Mouse (Mus musculus) embryo, embryonic 11.5 days (tissue): ENCODE measurements around the gene Map3k7.

Source experiments
- DNase-seq: peaks from one replicate; pipeline ENCODE4 v3.0.0-alpha.2; 2012; ENCODE audit warnings: low read depth, low spot score

Map3k7 gene

DNA sequence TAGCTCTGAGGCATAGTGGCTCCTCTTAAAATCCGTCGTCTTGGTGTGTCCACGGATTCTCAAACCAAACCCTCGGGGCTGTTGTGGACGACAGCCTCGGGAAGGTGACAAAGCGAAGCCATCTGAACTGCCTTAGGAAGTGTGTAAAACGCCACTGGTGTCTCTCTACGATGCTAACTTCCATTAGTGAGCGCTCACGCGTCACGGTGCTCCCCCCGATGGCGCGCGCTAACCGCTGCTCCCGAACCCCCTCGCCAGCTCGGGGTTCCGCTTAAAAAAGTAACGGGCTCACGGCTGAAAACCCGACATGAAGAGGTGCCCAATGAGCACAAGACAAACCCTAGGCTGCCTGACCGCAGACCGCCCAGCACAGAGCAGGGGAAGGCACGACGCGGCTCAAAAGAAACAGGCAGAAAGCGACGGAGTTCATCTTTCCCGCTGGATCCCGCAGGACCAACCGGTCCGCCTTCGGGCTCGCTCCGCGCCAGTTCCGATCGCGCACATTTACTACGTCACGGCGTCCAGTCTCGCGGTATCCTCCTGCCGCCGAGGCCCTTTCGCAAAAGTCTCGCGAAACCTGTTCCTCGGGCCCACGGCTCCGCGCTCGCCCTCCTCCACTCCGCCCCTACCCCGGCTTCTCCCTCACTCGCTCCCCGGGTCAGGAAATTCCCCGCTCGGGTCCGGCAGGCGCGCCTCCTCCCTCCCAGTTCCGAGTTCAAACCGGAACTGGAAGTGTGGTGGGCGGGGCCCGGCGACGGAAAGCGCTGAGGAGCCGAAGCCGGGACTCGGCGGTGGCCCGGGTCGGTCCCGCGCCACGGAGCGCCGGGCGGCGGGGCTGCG, at the start of gene Map3k7:
Map3k7 (plus strand) TSS at position 744 of the 840 bp plus-strand sequence.
- peak; percentile 90 for DNase-seq

DNA sequence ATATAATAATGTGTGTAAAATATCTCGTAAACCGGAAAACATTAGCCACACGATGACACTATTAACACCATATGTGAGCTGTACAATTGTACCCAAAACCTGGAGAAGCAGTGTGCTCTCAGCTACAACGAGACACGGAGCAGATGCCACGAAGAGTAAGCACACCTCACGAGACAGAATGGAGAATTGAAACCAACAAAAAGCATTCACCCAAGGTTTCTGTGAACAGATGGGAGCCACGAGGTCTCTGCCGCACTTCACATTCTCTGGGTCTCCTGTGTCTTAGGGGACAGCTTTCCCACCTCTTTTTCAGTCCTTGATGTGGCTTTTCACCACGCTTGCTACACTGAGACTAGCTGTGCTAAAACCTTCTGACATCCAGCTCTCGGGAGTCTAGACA, 48.8 kb upstream of the Map3k7 start:
- DNase-seq = no peak

DNA sequence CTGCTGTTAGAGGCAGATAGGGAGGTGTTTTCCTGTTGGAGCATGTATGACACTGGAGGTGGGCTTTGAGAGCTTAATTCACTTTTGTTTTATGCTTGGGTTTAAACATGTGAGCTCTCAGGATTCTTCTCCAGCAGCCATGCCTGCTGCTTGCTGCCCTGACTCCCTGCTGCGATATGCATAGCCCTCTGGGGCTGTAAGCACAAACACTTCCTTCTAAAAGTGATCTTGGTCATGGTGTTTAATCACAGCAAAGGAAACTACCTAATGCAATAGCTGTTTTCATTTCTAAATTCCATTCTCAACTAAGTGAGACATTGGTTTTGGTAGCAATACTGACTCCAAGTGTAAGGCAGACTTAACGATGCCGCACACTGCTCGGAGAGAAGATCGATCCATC, 45.2 kb upstream of the Map3k7 start:
- DNase-seq = no peak

DNA sequence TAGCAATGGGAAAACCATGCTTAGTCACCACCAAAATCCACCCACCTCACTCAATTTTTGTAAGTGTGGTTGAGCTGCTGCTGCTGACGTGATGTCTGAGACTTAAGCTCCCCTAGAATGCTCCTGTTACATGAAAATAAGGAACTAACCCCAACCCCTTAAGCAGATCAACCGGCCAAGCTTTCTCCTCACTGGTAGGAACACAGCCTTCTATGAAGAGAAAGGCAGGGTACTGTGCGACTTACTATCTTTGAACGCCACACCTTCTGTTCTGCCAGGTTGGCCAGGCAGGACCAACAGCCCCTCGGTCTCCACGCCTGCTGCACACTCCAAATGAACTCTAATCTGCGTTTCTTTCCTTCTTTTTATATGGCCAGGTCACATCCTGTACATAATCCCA, 41.7 kb upstream of the Map3k7 start:
- DNase-seq = no peak

DNA sequence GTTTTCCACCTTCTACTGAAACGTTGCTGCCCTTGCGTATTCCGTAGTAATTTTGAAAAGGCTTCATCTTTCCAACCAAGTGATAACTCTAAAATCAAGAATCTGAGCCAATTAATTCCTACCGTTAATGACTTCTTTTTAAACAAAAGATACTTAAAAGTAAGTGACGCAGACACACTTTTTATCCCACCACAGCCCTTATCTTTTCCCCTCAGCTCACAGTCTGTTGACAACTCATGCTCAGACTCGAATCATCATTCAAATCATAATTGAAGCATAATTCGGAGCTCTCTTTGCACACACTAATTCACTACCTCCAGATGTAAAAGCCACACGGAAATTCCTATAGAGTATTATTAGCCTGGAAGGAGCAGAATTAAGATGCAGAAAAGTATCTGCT, 40.5 kb upstream of the Map3k7 start:
- no peak for DNase-seq

DNA sequence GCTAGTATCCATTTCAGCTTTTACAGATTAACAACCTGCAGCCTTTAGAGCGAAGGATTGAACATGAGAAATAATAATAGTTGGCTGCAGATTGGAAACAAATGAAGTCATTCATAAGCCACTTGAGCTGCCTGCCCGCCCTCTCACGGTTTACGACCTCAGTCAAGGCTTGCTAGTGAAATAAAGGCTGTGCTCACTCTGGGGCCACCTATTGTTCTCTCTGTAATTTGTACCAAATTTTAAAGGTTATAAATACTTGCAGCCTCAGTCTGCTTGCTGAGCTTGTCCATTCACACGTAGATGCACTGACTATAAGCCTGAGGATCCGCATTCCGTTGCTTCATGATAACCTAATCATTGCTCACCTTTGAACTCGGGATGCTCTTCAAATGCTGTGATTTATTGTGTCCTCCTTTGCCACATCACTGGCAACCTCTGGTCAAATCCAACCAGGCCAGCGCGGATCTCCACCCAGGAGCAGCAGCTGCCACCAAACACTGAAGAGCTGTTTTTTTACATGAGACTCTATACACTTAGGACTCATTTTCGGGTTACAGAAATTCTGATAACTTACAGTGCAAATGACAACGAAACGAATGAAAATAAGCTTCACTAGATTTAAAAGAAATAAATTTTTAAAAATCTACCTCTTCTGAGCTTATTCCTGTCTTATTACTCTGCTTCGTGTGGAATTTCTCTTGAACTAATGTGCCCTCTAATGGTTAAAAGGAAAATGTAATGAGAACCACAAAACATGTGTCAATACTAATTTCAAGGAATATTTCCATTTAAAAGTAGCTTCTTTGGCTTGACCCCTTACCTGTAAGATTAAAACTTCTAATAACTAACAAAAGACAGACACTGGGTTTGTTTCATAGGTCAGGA, 39.4 kb upstream of the Map3k7 start:
- DNase-seq = no peak

DNA sequence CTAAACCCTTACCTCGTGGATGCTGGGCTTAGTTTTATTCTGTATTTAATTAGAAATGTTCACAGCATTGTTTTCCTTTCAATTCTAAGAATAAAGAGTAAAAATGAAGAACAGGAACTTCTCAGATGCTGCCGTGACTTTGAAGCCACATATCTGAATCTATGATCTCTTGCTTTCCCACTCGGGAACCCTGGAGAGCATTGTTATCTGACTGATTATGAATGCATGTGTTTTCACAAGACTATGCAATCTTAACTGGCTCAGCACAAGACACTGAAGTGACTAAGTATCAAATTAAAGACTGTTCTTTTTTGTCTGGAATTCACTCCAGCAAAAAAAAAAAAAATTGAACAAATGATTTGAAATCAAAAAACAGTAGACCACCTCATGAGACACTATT, 30.7 kb upstream of the Map3k7 start:
- no peak for DNase-seq

DNA sequence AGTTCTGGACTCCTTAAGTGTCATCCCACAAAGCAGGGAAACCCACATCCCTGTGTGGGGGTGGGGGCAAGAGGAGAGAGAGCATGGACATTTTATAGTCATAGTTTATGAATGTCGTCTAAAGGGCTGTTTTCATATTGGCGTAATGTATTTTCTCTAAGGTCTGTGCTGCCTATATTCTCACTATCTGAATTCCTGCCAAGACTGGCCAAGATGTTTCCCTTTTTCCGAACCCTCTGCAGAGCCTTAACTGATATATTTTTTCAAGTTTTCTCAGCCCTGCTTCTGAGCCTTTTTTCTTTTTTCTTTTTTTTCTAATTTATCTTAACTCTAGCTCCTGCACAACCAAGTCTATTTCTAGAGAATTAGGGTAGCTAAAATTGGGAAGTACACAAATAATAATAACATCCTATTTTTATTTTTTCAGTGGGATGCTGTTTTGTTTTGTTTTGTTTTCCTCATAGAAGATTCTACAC, 28.0 kb upstream of the Map3k7 start:
- no peak for DNase-seq

DNA sequence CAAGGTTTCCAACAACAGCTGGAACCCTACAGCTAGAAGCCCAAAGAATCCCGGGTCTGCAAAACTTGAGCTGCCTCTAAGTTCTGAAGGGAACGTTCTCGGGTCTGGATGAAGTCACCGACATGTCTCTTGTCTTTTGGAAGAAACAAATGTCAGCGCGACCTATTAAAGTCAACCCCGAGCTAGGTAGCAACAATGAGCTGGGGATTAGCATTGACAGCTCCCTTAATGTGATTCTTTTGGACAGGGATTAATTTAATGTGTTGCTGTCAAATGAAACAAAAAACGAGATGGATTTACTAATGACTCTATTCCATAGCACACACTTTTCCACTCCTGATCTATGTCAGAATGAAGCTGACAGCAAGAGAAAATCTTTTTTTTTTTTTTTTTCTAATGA, 27.5 kb upstream of the Map3k7 start:
- no peak for DNase-seq

DNA sequence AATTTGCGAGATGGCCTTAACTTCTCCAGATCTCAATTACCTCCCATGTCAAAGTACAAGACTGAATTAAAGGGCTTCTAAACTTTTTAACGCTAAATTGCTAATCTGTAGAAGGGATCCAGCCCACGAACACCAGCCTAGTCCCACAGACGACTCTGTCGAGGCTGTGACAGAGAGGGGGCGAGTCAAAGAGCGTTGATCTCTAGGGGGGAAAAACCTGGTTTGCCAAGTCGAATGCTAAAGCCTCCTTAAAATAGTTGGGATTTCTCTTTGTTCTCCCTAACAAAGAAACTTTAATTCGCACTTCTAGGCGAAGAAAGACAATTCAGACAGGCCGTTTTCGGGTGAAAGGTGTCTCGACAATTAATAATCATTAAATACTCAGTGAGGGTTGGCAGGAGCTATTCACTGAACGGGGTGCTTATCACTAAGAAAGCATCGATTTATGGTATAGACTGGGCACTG, 27.0 kb upstream of the Map3k7 start:
- no peak for DNase-seq

DNA sequence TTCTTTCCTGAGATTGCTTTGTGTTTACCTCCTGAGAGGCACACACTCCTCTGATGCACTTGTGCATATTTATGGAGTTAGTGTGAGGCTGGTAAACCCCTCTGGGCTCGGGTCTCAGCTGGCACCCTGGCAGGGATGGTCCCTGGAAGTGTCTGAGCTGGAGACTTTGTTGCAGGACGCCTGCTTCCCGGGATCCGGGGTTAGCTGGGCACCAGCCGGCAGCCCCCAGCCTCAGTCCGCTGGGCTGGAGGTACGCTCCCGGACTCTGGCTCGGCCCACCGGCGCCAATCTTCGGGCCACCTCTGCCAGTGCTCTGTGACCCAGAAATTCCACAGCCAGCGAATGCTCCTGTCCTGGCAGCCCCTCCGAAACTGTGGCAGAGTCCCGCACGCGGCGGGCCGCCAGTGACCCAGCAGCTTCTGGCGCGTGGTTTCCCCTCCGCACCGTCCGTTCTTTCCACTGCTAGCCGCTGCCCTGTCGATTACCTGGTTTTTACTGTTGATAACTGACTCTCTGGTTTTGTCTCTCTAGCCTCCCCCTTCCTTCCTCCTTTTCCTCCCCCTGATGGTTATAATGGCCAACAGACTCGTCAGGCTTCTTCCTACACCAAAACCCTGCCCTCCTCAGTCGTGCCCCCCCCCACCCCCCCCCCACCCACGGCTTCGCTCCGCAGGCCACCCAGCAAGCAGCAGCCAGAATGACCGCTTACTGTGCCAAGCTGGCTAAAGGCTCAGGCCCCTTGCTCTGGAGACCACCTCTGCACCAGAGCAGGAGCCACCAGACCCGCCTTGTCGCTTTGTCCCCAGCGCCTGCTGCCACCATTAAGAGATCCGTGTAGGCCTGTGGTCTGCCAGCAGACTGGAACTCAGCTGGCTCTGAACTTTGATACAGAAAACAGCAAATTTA, 26.3 kb upstream of the Map3k7 start:
- no peak for DNase-seq

DNA sequence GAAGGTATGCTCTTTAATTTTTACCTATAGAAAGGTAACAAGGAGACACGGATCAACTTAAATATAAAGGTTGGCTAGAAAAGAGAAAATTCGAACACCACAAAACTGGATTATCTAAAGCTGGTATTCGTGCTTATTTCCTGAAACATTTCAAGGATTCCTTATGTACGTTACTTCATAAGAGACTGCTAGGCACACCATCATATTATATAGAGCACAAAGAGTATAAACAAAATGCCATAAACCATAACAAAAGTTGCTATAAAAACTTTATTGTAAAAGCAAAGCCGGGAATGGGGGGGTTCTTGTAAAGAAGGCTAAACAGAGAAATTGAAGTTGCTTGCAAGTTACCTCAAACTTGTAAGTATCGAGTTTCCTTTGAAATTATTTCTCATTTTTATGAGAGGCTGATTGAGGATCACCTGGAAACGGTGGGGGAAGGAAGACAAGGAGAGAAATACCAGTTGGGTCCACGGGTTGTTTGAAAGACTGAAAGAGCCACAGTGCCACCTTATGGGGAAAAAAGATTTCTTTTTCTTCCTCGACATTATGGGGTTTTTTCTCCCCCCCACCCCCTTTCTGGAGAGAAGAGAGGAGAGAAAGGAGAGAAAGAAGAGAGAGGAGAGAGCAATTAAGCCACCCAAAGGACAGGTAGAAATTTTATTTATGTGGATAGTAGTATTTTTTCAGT, 25.3 kb upstream of the Map3k7 start:
- DNase-seq = no peak

DNA sequence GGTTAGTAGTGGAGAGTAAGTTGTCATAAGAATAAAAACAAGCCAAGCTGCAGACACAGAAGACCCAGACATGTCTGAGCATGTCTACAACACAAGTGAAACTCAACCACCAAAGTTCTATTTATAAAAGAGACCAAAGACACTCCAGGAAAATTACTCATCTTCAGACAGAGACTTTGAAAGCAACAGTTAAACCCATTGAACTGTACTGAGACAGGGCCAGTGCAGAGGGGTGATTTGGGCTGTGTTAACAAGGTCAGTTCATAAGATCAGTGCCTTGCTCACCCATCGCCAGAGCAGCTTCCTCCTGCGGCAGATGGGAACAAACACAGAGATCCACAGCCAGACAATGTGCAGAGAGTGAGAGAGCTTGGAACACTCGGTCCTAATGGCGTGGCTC, 22.3 kb upstream of the Map3k7 start:
- no peak for DNase-seq

DNA sequence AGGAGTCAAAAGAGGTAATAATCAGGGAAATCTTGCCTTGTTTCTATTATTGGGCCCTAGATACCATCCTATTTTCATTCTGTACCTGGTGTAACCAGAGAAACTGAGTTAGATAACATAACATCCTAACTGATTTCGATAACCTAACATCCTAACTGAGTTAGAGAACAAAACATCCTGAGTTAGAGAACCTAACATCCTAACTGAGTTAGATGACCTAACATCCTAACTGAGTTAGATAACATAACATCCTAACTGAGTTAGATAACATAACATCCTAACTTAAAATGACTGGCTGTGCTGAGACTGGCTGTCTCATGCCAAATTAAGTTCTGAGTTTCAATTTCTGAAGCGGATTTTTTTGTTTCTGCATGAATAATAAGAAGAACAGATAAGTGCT, 20.9 kb upstream of the Map3k7 start:
- DNase-seq = no peak

DNA sequence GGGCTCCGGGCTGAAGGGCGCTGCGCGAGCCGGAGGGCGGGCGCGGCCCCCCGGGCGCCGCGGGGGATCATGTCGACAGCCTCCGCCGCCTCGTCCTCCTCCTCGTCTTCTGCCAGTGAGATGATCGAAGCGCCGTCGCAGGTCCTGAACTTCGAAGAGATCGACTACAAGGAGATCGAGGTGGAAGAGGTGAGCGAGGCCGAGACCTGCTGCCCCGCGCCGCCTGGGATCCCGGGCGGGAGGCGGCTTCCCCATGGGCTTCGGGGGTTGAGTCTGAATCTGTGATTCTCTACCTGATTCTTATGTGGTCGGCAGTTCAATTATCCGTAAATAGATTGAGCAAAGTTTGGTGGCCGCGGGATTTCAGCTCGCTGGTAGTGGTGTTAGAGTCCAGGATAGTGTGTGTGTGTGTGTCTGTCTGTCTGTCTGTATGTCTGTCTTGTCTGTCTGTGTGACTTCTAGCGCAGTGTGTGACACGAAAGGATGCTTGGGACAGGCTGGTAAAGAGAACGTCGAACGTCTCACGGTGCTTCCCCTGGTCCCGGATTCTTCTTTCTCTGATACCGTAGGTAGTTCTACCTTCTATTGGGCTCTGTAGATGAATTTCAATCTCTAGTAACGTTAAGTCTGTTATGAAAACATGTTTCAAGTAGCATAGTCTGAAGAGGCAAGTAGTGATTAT, 438 bp downstream of the Map3k7 start:
- no peak for DNase-seq

DNA sequence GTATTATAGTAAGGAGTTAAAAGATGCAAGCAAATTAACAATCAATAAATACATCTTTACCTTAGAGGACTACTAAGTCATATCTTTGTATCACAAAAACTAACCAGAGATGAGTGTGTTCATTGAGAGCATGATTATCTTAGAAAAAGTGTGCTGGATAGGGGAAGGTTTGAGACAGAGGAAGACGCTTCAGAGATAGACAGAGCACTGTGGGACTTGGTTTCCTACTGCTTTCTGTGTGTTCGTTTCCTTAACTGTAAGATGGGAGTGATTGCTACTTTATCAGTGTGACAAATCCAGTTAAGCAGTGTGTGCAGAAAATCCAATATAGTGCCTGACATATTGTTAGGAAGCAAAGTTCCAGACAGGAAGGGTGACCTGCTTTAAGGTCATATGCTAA, 1.3 kb downstream of the Map3k7 start:
- DNase-seq = no peak

DNA sequence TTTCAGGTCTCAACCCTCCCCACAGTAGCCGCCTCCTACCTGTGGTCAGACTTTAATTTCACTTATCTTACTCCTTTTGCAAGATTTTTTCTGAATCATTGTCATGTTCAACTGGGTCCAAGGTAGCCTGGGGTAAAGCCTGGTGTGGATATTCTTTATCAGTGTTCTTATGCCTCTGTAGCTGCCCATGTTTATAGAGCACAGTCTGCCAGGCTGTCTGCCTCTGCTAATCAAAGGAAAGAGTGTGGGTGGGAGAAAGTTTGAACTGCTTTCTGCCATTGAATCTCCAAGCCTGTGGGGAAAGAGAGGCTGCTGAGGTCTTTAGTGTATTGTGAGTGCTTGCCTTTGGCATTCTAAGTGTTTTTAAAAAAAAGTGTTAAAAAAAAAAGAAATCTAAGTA, 7.5 kb downstream of the Map3k7 start:
- no peak for DNase-seq

DNA sequence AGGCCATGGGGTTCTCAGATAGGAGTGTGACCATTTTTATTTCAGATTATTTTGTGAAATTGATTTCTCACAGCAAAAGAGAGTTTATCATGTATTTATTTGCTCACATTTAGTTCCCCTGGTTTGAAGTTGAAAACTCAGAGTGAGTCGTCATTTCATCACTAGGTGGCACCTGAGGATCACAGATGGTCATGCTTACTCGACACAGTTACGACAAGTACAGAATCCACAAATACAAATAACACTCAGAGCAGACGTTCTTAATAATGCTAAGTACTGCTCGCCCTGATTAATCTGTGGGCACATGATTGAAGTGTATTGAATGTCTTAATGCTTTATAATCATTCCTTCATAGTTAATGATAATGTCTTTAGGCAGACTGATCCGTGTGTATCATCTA, 8.3 kb downstream of the Map3k7 start:
- no peak for DNase-seq

DNA sequence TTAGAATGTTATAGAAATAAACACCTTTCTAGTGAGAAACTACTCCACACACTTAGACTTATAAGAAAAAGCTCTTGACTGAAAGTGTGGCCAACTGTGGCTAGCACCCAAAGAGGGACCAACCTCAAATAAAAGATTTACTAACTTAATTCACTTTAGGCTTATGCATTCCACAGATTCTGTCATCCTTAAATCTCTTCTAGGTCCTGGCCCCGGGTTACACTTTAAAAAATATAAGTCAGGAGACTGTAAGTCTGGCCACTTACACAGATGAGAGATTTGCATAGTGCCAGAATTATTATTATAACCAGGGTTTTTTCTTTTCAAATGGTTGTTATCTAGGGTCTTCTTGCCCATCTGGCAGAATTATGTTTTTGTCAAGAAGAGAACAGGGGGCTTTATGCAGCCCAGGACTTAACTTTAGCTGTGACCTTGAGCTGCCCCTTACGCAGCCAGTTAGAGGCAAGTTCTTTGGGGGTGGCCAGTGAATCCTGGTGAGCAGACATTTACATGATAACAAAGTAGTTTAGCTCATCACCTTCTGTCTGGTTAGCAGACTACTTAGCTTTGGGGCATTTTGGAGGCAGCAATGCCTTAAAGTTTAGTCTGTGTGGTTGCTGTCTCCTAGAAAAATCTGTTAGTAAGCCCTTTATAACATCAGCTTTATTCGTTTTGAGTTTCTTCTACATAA, 11.5 kb downstream of the Map3k7 start:
- no peak for DNase-seq

DNA sequence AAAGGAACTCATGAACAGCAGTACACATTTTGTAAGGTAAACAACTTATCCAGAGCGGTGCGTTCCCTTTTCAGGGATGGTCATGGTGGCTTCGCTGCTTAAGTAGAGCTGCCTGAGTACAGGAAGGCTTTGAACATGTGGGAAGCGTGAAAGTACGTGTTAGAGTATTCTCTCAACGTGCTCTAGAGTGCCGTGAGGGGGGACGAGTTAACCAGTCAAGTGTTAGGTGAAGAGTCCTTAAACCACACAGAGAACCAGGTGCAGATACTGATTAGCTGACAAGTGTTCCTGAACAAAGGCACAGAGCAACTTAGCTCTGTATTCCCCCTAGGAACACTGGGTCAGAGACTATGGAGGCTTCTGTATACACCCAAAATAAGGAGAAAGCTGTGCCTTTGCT, 18.0 kb downstream of the Map3k7 start:
- DNase-seq = no peak
